Mouse (Mus musculus): ENCODE data around the gene Epha4. TPM values are rescaled to one million over a fixed set of nuclear protein-coding genes. Genes with fewer than 3 reads are reported as not detected.

Gene Epha4
- polyA plus RNA-seq, 1 experiment from 2014 or later: 6.9 TPM

DNA sequence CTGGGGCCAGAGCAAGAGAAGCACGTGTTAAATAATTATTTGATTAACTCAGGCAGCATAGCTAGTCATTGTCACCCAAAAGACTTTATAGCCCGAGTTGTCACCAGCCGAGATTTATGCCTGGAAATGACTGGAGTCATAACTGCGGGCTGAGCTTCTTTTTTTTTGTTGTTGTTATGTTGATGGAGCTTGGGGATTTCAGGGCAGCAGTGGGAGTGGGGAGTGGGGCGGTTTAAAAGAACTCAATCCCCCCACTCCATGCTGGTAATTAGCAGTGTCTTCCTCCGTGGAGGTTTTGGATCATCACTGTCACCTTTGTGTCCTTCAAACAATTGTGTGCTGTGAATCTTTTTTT lies 57.5 kb downstream of the Epha4 start:
- Histone ChIP-seq H3K27me3 (no peaks in the 10 kb centered on the region), H3K36me3 (no peaks in the 10 kb centered on the region), H3K4me2 (no peak overlapping the region), H3K27ac (no peak overlapping the region), H3K4me1 (replicated peaks) (peaks cover 14% of the 10 kb centered on the region), H3K9me3 (replicated peaks) (no peaks in the 10 kb centered on the region), H3K4me3 (no peak overlapping the region), H3K9ac (no peak overlapping the region)
- WGBS: 54% methylated on average over 6 of the region's 6 CpGs
- no peak for ATAC-seq (replicated peaks; ENCODE audit: insufficient number of reproducible peaks, insufficient read depth, low FRiP score, low read depth)

DNA sequence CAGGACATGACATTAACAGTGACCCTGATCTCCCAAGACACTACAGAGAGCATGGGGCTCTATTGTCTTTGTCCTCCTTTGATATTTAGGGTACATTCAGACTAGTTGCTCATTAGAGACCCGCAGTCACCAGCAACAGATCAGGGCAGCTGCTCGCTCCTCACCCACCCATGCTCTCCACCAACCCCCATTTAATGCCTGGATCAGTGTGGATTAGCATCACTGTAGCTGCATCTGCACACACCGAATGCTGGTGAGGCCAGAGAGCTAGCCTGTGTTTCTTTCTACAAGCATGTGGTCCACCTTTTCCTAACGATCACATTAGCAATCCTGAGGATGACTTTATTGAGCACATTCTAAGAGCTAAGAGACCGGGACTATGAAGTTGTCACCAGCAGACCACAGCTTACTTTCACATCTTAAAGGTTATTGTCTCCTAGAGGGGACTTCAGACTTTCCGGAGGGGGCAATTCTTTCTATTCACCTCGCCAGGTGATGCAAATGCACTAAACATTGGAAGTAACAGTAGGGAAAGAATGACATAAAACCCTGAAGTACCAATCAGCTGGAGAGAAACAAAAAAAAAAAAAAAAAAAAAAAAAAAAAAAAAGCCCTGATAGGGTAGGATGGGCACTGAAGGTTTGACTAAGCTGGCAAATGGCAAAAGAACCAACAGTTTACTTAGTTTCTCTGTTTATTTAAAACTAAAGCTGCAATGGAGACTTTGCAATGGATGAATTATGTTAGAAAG lies 58.0 kb downstream of the Epha4 start:
- no peak overlapping the region for H3K9ac ChIP-seq
- no peak overlapping the region for H3K4me2 ChIP-seq
- H3K36me3 ChIP-seq: no peaks in the 10 kb centered on the region
- no peak overlapping the region for H3K27ac ChIP-seq
- no peak overlapping the region for H3K4me3 ChIP-seq
- peaks cover 10% of the 10 kb centered on the region for H3K4me1 ChIP-seq (replicated peaks)
- no peaks in the 10 kb centered on the region for H3K9me3 ChIP-seq (replicated peaks)
- WGBS: 83% methylated on average over 7 of the region's 7 CpGs
- H3K27me3 ChIP-seq: no peaks in the 10 kb centered on the region
- ATAC-seq (replicated peaks; ENCODE audit: insufficient number of reproducible peaks, insufficient read depth, low FRiP score, low read depth): no peak

- no peaks in the 10 kb centered on the region for H3K36me3 ChIP-seq
- no peaks in the 10 kb centered on the region for H3K4me1 ChIP-seq (replicated peaks)
- H3K4me2 ChIP-seq: no peak overlapping the region
- no peak for ATAC-seq (replicated peaks; ENCODE audit: insufficient number of reproducible peaks, insufficient read depth, low FRiP score, low read depth)
- H3K9me3 ChIP-seq (replicated peaks): no peaks in the 10 kb centered on the region
- WGBS: 82% methylated on average over 1 of the region's 1 CpGs
- no peak overlapping the region for H3K27ac ChIP-seq
- H3K9ac ChIP-seq: no peak overlapping the region
- no peaks in the 10 kb centered on the region for H3K27me3 ChIP-seq
- no peak overlapping the region for H3K4me3 ChIP-seq
These were observed 61.1 kb downstream of the Epha4 start for GRCm38 (mm10) chr1:77453811-77454210.

DNA sequence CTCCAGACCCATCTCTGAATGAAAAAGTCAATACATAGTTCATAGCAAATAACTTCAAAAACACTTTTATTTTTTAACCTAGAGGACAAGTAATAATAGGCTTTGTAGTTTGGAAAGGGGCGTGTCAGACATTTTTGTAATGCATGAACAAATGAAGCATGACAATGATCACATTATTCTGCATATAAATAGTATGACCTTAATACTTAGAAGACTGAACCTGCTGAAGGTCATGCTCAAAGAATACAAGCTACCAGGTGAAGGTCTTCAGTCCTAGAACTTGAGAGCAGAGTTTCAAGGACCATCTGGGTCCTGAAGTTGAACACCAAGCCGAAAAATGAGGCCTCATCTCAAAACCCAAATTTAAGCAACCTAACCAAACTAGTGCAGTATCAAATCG lies 62.2 kb downstream of the Epha4 start:
- 70% methylated on average over 3 of the region's 3 CpGs for WGBS
- H3K4me1 ChIP-seq (replicated peaks): no peaks in the 10 kb centered on the region
- H3K27me3 ChIP-seq: no peaks in the 10 kb centered on the region
- no peak overlapping the region for H3K27ac ChIP-seq
- ATAC-seq (replicated peaks; ENCODE audit: insufficient number of reproducible peaks, insufficient read depth, low FRiP score, low read depth): no peak
- H3K9ac ChIP-seq: no peak overlapping the region
- no peak overlapping the region for H3K4me3 ChIP-seq
- H3K9me3 ChIP-seq (replicated peaks): no peaks in the 10 kb centered on the region
- H3K4me2 ChIP-seq: no peak overlapping the region
- H3K36me3 ChIP-seq: no peaks in the 10 kb centered on the region

- Histone ChIP-seq H3K4me2 (no peak overlapping the region), H3K4me1 (replicated peaks) (no peaks in the 10 kb centered on the region), H3K4me3 (no peak overlapping the region), H3K27ac (no peak overlapping the region), H3K9me3 (replicated peaks) (no peaks in the 10 kb centered on the region), H3K9ac (no peak overlapping the region), H3K36me3 (no peaks in the 10 kb centered on the region), H3K27me3 (no peaks in the 10 kb centered on the region)
- ATAC-seq (replicated peaks; ENCODE audit: insufficient number of reproducible peaks, insufficient read depth, low FRiP score, low read depth): no peak
- 90% methylated on average over 3 of the region's 3 CpGs for WGBS
These were observed 63.3 kb downstream of the Epha4 start for GRCm38 (mm10) chr1:77451541-77451940.

GRCm38 (mm10) chr1:77450201-77450600 lies 64.7 kb downstream of the Epha4 start:
- Histone ChIP-seq H3K4me2 (no peak overlapping the region), H3K36me3 (no peaks in the 10 kb centered on the region), H3K27me3 (no peaks in the 10 kb centered on the region), H3K4me1 (replicated peaks) (0 out of 2 replicates have a peak, but pooled peaks cover 3% of the 10 kb centered on the region), H3K9me3 (replicated peaks) (no peaks in the 10 kb centered on the region), H3K9ac (no peak overlapping the region), H3K4me3 (no peak overlapping the region), H3K27ac (no peak overlapping the region)
- 75% methylated on average over 3 of the region's 3 CpGs for WGBS
- ATAC-seq (replicated peaks; ENCODE audit: insufficient number of reproducible peaks, insufficient read depth, low FRiP score, low read depth): no peak

GRCm38 (mm10) chr1:77447061-77447614 lies 67.8 kb downstream of the Epha4 start:
- H3K4me3 ChIP-seq: no peak overlapping the region
- no peaks in the 10 kb centered on the region for H3K9me3 ChIP-seq (replicated peaks)
- H3K4me1 ChIP-seq (replicated peaks): 0 out of 2 replicates have a peak, but pooled peaks cover 3% of the 10 kb centered on the region
- no peaks in the 10 kb centered on the region for H3K27me3 ChIP-seq
- WGBS: 97% methylated on average over 1 of the region's 1 CpGs
- no peak overlapping the region for H3K9ac ChIP-seq
- H3K4me2 ChIP-seq: no peak overlapping the region
- ATAC-seq (replicated peaks; ENCODE audit: insufficient number of reproducible peaks, insufficient read depth, low FRiP score, low read depth): no peak
- no peaks in the 10 kb centered on the region for H3K36me3 ChIP-seq
- H3K27ac ChIP-seq: no peak overlapping the region

DNA sequence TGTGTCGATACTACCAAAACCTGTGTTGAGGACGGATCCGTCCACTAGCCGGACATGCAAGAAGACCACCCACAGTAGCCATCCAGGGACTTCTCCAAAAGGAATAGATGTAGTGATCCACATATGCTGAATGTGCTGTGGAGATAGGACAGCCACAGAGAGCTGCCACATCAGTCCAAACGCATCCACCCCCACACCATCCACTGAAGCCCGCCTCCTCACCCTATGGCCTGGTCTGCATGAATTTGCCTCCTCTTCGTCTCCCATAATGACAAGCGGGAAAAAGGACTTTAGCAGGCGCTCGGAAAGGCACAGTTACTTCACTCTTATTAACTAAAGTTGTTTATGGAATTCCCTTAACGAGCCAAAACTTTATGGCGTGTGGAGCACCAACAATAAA lies 68.5 kb downstream of the Epha4 start:
- Histone ChIP-seq H3K4me2 (no peak overlapping the region), H3K36me3 (no peaks in the 10 kb centered on the region), H3K9me3 (replicated peaks) (no peaks in the 10 kb centered on the region), H3K4me3 (no peak overlapping the region), H3K27me3 (no peaks in the 10 kb centered on the region), H3K27ac (no peak overlapping the region), H3K4me1 (replicated peaks) (0 out of 2 replicates have a peak, but pooled peaks cover 3% of the 10 kb centered on the region), H3K9ac (no peak overlapping the region)
- ATAC-seq (replicated peaks; ENCODE audit: insufficient number of reproducible peaks, insufficient read depth, low FRiP score, low read depth): no peak
- 84% methylated on average over 12 of the region's 12 CpGs for WGBS

DNA sequence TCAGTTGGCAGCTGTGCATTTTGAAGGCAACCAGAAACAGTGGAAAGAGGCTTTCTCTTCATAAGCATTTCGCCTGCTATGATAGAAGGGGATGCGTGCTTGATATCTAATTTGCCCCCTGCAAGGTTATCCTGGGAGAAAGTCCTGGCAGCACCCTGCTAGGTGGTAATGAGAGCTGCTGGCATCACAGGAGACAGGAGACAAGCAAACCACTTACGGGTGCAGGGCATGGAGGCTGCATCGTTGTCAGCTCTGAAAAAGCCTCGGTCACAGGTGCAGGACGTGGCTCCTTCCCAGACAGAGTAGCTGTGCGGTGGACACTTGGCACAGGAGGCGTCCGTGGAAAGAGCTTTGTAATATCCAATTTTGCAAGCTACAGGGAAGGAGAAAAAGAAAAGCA lies 70.2 kb downstream of the Epha4 start:
- ATAC-seq (replicated peaks; ENCODE audit: insufficient number of reproducible peaks, insufficient read depth, low FRiP score, low read depth): no peak
- Histone ChIP-seq H3K36me3 (no peaks in the 10 kb centered on the region), H3K4me3 (no peak overlapping the region), H3K27me3 (no peaks in the 10 kb centered on the region), H3K4me2 (no peak overlapping the region), H3K27ac (no peak overlapping the region), H3K4me1 (replicated peaks) (0 out of 2 replicates have a peak, but pooled peaks cover 3% of the 10 kb centered on the region), H3K9me3 (replicated peaks) (no peaks in the 10 kb centered on the region), H3K9ac (no peak overlapping the region)
- 75% methylated on average over 9 of the region's 9 CpGs for WGBS

DNA sequence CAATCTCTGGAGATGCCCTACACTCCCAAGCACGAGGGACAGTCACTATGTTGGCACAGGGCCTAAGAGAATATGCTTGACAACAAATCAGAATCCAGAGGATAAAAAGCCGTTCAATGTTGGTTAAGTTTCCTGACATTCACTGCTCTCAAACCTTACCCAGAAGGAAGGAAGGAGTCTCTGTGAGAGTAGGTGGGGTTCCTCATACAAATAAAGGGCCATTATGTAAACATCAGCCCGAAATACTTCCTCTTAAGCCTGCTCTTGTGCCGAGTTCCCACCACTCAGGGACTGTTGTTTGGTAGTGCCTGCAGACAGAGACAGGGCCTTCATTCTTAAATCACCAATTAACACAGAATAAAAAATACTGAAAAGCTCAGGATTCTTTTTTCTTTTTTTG lies 72.9 kb downstream of the Epha4 start:
- WGBS: 32% methylated on average over 4 of the region's 4 CpGs
- no peaks in the 10 kb centered on the region for H3K9me3 ChIP-seq (replicated peaks)
- H3K9ac ChIP-seq: no peak overlapping the region
- no peaks in the 10 kb centered on the region for H3K36me3 ChIP-seq
- no peaks in the 10 kb centered on the region for H3K27me3 ChIP-seq
- H3K4me1 ChIP-seq (replicated peaks): 0 out of 2 replicates have a peak, but pooled peaks cover 3% of the 10 kb centered on the region
- no peak for ATAC-seq (replicated peaks; ENCODE audit: insufficient number of reproducible peaks, insufficient read depth, low FRiP score, low read depth)
- H3K4me2 ChIP-seq: no peak overlapping the region
- no peak overlapping the region for H3K4me3 ChIP-seq
- H3K27ac ChIP-seq: no peak overlapping the region

DNA sequence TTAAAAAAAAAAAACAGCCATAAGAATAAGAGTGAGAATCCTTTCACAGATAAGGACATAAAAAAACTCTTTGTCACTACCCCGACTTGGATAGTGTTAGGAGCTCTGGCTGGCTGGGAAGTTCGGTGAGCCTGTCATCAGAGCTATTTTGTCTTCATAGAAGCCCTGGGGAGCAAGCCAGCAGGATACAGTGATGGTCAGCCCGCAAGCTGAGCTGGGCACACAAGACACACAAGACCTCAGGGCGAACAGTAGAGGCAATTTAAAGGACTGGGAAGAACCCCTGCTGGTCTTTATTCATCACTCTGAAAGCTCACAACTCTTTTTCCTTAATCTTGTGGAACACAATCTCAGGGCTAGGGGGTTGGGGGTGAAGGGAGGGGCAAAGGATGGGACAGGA lies 73.5 kb downstream of the Epha4 start:
- WGBS: 40% methylated on average over 4 of the region's 4 CpGs
- ATAC-seq (replicated peaks; ENCODE audit: insufficient number of reproducible peaks, insufficient read depth, low FRiP score, low read depth): no peak
- 0 out of 2 replicates have a peak, but pooled peaks cover 3% of the 10 kb centered on the region for H3K4me1 ChIP-seq (replicated peaks)

GRCm38 (mm10) chr1:77440512-77440911 lies 74.4 kb downstream of the Epha4 start:
- WGBS: 32% methylated on average over 10 of the region's 10 CpGs
- no peak overlapping the region for H3K4me3 ChIP-seq
- H3K27me3 ChIP-seq: no peaks in the 10 kb centered on the region
- H3K9ac ChIP-seq: no peak overlapping the region
- no peak for ATAC-seq (replicated peaks; ENCODE audit: insufficient number of reproducible peaks, insufficient read depth, low FRiP score, low read depth)
- H3K9me3 ChIP-seq (replicated peaks): no peaks in the 10 kb centered on the region
- H3K4me2 ChIP-seq: no peak overlapping the region
- H3K27ac ChIP-seq: no peak overlapping the region
- no peaks in the 10 kb centered on the region for H3K36me3 ChIP-seq
- no peaks in the 10 kb centered on the region for H3K4me1 ChIP-seq (replicated peaks)

More for the DNA sequence above, 73.5 kb downstream of the Epha4 start:
- no peak overlapping the region for H3K9ac ChIP-seq
- no peaks in the 10 kb centered on the region for H3K27me3 ChIP-seq
- no peaks in the 10 kb centered on the region for H3K9me3 ChIP-seq (replicated peaks)
- no peak overlapping the region for H3K4me2 ChIP-seq
- H3K36me3 ChIP-seq: no peaks in the 10 kb centered on the region
- no peak overlapping the region for H3K4me3 ChIP-seq
- no peak overlapping the region for H3K27ac ChIP-seq

Data from heart, embryonic 15.5 days (tissue).